Mouse (Mus musculus) cerebellum, adult 2 months (tissue): ENCODE measurements at regions not wholly inside any gene's neighbourhood (a gene's known extent, or its start where the extent isn't known, plus 50 kb on each side); places are given as distances from the start of the nearest gene placed in this dataset.

Experiments used
- CTCF ChIP-seq: fragments of 200-500 bp; IDR thresholded peaks from 2 replicates; pipeline ENCODE4 v1.5.1; 2011; ENCODE audit warnings: low read depth, mild to moderate bottlenecking, control low read depth, low read length, moderate library complexity, borderline replicate concordance; ENCODE audit not compliant: insufficient read depth
- POLR2A ChIP-seq: fragments of 200-500 bp; IDR thresholded peaks from 2 replicates; pipeline ENCODE4 v1.6.1; 2011; ENCODE audit warnings: low read length, control low read depth, borderline replicate concordance; ENCODE audit not compliant: insufficient read depth

DNA sequence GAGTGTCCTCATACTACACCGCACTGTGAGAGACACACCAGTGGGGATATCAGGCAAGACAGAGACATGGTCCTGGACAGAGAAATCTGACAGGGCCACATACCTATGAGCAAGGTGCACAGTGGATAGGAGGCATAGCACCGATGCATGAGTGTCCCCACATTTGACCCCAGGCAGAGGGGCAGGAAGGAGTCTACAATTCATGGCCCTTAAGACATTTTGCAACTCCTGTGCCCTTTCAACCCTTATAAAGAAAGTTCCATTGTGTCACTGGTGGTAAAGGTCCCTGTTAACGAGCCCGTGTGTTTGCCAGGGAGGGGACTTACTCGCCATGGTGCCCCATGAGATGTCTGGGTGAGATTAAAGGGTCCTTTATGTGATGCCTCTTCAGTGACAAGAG lies 54.3 kb upstream of the Smndc1 start:
- TF ChIP-seq POLR2A (no peak), CTCF (no peak)
